Mouse (Mus musculus) MEL (cell line): ENCODE results near the gene Prdm16.

Source experiments
- CHD2 ChIP-seq: IDR thresholded peaks from 2 replicates; pipeline ENCODE4 v1.6.1; 2011; ENCODE audit warnings: low read length, improper control_type of control experiment
- CTCF ChIP-seq, 3 experiments: IDR thresholded peaks in 2 of 3; conservative IDR thresholded peaks in 1 of 3; 2 replicates each; pipeline ENCODE4 v1.5.1; 2011 to 2012; ENCODE audit warnings: low read length in 3 of 3, low read depth in 2 of 3, mild to moderate bottlenecking in 2 of 3, improper control_type of control experiment in 1 of 3, inconsistent platforms in 1 of 3, mixed read lengths in 1 of 3, moderate library complexity in 1 of 3; ENCODE audit not compliant: control insufficient read depth in 1 of 3, insufficient read depth in 1 of 3, poor library complexity in 1 of 3, severe bottlenecking in 1 of 3
- E2F4 ChIP-seq: IDR thresholded peaks from 2 replicates; pipeline ENCODE4 v1.6.1; 2011; ENCODE audit warnings: low read depth, low read length, improper control_type of control experiment, borderline replicate concordance
- GATA1 ChIP-seq: IDR thresholded peaks from 2 replicates; pipeline ENCODE4 v1.6.1; 2011; ENCODE audit warnings: low read depth, low read length, improper control_type of control experiment
- HCFC1 ChIP-seq: IDR thresholded peaks from 2 replicates; pipeline ENCODE4 v1.6.1; 2012; ENCODE audit warnings: low read depth, mild to moderate bottlenecking, inconsistent platforms, low read length, improper control_type of control experiment, moderate library complexity
- MAX ChIP-seq: IDR thresholded peaks from 2 replicates; pipeline ENCODE4 v1.6.1; 2011; ENCODE audit warnings: low read length, improper control_type of control experiment
- POLR2A ChIP-seq, 2 experiments: IDR thresholded peaks; 2 replicates each; pipeline ENCODE4 v1.6.1; 2011 to 2012; ENCODE audit warnings: low read length in 2 of 2, mild to moderate bottlenecking in 2 of 2, control low read depth in 1 of 2, improper control_type of control experiment in 1 of 2, low read depth in 1 of 2, moderate library complexity in 1 of 2; ENCODE audit not compliant: control insufficient read depth in 1 of 2, insufficient read depth in 1 of 2, poor library complexity in 1 of 2
- RCOR1 ChIP-seq: IDR thresholded peaks from 2 replicates; pipeline ENCODE4 v1.6.1; 2012; ENCODE audit warnings: low read depth, mild to moderate bottlenecking, inconsistent platforms, low read length, improper control_type of control experiment
- SIN3A ChIP-seq: IDR thresholded peaks from 2 replicates; pipeline ENCODE4 v1.6.1; 2012; ENCODE audit warnings: low read length, improper control_type of control experiment, inconsistent platforms
- TBP ChIP-seq: IDR thresholded peaks from 2 replicates; pipeline ENCODE4 v1.8.0; 2011; ENCODE audit warnings: low read depth, low read length, improper control_type of control experiment
- UBTF ChIP-seq: IDR thresholded peaks from 2 replicates; pipeline ENCODE4 v1.6.1; 2012; ENCODE audit warnings: low read depth, mild to moderate bottlenecking, inconsistent platforms, low read length, improper control_type of control experiment, moderate library complexity, borderline replicate concordance; ENCODE audit not compliant: insufficient read depth
- ZKSCAN1 ChIP-seq: IDR thresholded peaks from 2 replicates; pipeline ENCODE4 v1.6.1; 2012; ENCODE audit warnings: low read depth, mild to moderate bottlenecking, inconsistent platforms, low read length, improper control_type of control experiment, moderate library complexity
- ZMIZ1 ChIP-seq: IDR thresholded peaks from 2 replicates; pipeline ENCODE4 v1.6.1; 2012; ENCODE audit warnings: low read depth, mild to moderate bottlenecking, inconsistent platforms, low read length, improper control_type of control experiment, moderate library complexity
- ZNF384 ChIP-seq: IDR thresholded peaks from 2 replicates; pipeline ENCODE4 v1.6.1; 2012; ENCODE audit warnings: low read depth, mild to moderate bottlenecking, inconsistent platforms, low read length, improper control_type of control experiment

DNA sequence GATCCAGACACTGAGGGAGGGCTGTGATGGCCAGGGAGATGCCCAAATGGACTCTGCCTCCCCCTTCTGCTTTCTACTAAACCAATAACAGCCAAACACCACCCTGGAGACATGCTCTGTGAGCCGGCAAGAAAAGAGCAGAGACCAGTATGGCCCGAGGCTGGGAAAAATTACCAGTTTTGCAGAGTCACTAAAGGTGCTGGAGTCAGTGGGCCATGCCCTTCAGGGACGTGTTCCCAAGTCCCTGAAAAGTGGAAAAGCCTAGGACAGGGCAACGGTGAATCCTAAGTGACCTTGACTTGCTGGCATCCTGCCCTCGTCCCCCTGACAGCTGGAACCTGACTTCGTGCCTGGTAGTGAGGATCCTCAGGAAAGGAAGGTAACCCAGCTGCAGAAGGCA is 5.8 kb upstream of the Prdm16 start:
- TF ChIP-seq HCFC1 (no peak), ZKSCAN1 (no peak), CTCF (IDR thresholded peaks at IDR 0.05 in 2 of 3, conservative IDR thresholded peaks at IDR 0.05 in 1 of 3; ENCODE audit: control insufficient read depth in 1 of 3, insufficient read depth in 1 of 3, low read depth in 2 of 3, low read length in 3 of 3, poor library complexity in 1 of 3, severe bottlenecking in 1 of 3) (no peak), CHD2 (no peak), RCOR1 (no peak), ZMIZ1 (no peak), ZNF384 (no peak), GATA1 (no peak), POLR2A (IDR thresholded peaks at IDR 0.05; ENCODE audit: control insufficient read depth in 1 of 2, insufficient read depth in 1 of 2, low read depth in 1 of 2, low read length in 2 of 2, poor library complexity in 1 of 2) (no peak), TBP (no peak), SIN3A (no peak), E2F4 (no peak), MAX (no peak), UBTF (no peak)
